Mouse (Mus musculus): ENCODE results near the gene Gm20683. TPM values are rescaled to one million over a fixed set of nuclear protein-coding genes. Genes with fewer than 3 reads are reported as not detected.

Gene Gm20683
- polyA plus RNA-seq (2021; fragmentation: Nextera tagmentation) = 1.4 and 5.1 TPM in 2 replicates
- long read RNA-seq, experiment 1, partial matches to known transcripts = 0 of 1 reads
- long read RNA-seq, experiment 1, other reads (novel, unspliced or antisense) = 1 of 1 reads
- long read RNA-seq, experiment 2, partial matches to known transcripts = 1 of 1 reads
- long read RNA-seq, experiment 2, other reads (novel, unspliced or antisense) = 0 of 1 reads

DNA sequence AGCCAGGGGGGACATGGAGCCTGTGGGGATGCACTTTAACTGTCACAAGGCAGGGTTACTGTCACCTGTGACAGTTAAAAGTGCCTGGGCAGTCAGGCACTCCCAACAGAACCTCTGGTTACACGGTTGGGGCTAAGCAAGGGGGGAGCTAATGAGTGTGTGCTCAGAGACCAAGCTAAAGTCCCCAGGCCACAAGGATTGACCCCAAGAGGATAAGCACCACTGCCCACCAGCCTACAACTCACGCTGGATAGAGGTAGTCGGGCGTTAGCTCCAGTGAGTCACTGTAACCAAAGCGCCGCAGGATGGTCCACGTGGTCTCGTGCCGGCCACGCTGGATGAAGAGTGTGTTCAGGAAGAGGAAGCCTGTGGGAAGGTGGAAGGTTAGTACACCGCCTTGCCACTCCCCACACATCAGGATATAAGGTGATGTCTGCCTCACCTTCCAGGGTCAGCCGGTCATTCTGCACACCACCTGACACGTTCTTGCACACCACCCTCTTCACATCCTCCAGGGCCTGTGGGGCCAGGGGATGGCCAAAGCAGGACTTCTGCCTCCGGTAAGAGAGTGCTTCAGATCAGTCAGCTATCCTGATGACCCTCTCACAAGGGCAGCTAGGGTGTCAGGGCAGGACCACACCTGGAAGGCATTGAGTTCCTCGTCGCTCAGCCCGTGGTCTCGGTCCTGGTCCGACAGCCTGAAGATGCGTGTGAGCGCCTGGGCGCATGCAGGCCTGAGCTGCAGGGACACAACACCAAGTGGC, at the start of gene Gm20683:
Gm20683 (minus strand) TSS at position 647 of the 764 bp plus-strand sequence.

DNA sequence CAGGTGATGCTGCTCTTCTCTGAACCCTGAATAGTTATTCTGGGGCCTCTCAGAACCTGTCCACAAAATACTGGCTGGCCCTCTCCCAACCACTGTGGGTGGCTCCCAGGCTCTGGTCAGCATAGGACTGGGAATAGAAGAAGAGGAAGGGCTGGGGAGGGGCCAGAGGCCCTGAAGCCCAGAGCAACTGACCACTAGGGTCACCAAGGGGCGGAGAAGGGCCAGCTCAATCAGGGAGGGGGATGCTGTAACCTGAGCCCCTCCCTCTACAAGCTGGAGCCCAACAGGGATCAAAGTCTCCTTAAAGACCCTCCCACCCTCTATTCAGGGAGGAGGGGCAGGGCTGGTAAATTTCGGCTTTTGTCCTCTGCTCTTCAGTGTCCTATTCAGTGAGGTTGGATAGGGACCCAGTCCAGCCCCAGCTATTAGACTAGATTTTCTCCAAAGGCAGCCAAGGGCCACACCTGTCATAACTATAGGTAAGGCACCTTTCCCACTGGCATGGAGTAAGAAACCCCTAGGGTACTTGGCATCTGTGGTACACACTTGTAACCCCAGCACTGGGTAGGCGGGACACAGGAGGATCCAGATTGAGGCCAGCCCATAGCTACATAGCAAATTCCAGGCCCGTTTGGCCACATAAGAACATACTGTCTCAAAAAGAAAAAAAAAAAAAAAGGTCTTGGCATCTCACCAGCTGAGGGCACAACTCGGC, 38.8 kb upstream of the Gm20683 start, which contains the start of gene Wfikkn1:
Wfikkn1 (minus strand) TSS at position 663 of the 715 bp plus-strand sequence.

GRCm38 (mm10) chr17:25874721-25875170, 33.2 kb upstream of the Gm20683 start, which contains the start of gene Mettl26:
Mettl26 (plus strand) TSS chr17:25875074.

GRCm38 (mm10) chr17:25868601-25869191, 27.1 kb upstream of the Gm20683 start, which contains the start of gene Mcrip2:
Mcrip2 (minus strand) TSS chr17:25868764.

DNA sequence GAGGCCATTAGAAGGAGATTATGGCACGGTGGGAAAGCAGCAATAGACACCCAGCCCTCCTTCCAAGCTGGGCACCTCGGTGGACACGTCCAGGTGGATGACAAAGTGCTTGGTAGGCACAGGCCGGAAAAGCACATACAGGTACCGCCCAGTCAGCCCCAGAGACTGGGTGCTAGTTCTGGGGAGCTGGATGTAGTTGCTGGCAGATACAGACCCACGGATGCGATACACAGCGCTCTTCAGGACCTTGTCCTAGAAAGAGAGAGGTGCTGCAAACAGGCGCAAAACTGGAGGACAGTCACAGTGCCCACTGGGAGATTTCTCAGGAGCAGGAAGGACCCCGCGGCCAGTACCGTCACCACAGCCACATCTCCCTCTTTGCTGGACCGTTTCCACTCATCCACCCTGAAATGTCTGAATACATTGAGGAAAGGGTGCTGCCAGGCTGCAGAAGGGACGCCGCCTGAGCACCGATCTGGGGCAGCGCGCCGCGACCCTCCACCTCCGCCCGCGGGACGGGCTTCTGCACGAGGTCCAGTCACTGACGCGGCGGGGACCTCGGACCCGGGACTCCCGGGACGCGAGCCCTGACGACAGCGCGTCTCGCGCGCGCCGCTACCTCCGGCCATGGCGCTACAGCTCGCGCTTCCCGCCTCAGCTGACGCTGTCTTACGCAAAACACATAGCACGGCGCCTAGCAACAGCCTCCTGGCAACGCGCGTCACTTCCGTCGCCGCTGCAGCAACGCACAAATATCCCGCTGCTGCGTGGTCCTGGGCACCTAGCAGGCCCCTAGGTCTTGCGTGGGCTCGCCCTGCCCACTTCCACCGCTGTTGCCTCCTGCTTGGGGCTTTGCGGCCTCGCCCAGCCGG, 19.5 kb upstream of the Gm20683 start, which contains the start of gene Wdr90:
Wdr90 (minus strand) TSS at position 670 of the 872 bp plus-strand sequence.

DNA sequence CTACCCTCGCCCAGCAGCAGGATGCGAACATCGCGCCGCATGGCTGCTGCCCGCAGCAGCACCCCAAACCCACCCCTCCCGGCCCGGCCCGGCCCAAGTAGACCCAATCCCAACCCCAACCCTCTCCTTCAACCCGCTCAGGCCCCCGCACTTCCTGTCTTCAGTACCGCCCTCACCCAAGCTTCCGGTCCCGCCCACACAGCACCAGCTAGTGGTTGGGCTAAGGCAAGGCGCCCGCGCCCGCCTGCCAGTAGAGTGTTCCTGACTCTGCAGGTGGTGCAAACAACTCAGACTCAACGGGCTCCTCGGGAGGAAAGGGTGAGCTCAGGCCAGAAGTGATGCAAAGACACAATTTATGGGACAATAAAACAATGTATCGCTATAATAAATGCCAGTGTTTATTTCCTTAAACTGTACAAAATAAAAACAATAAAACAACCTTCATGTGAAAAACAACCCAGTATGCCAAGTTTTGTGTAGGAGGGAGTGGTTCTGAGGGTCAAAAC, 2.9 kb upstream of the Gm20683 start, which contains the start of gene Rhot2:
Rhot2 (minus strand) TSS at position 456 of the 506 bp plus-strand sequence.

DNA sequence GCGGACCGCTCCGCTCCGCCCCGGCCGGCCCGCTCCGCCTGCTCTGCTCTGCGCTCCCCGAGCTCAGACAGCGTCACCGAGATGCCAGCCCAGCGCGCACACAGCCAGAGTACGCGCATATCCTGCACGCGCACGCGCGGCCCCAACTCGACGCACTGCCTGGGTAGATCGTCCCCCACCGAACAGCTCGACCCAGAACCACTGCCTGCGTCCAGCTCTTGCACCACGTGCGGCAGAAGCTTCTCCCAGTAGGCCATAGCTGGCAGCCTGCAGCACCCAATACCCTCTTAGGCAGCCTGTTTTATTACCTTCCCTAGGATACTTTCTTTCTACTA, 4.5 kb downstream of the Gm20683 start, which contains the start of gene Rhbdl1:
Rhbdl1 (minus strand) TSS at position 220 of the 335 bp plus-strand sequence.

DNA sequence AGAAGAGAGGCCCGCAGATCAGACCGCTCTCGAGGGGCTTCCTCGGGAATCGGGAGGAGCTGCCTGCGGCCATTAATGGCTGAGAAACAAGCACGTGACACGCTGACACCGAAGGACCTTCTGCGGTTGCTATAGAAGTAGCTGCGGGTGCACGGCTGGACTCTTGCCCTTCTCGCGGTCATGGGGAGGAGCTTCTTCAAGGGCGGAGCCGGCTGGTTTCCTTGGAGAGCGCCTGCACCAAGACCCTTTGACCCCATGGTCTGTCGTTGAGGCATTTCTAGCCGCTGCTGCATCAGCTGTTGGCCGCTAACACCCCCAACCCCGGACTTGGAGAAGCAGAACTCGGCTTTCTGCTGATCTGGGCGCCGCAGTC, 8.3 kb downstream of the Gm20683 start, which contains the start of gene Stub1:
Stub1 (minus strand) TSS at position 114 of the 373 bp plus-strand sequence.

DNA sequence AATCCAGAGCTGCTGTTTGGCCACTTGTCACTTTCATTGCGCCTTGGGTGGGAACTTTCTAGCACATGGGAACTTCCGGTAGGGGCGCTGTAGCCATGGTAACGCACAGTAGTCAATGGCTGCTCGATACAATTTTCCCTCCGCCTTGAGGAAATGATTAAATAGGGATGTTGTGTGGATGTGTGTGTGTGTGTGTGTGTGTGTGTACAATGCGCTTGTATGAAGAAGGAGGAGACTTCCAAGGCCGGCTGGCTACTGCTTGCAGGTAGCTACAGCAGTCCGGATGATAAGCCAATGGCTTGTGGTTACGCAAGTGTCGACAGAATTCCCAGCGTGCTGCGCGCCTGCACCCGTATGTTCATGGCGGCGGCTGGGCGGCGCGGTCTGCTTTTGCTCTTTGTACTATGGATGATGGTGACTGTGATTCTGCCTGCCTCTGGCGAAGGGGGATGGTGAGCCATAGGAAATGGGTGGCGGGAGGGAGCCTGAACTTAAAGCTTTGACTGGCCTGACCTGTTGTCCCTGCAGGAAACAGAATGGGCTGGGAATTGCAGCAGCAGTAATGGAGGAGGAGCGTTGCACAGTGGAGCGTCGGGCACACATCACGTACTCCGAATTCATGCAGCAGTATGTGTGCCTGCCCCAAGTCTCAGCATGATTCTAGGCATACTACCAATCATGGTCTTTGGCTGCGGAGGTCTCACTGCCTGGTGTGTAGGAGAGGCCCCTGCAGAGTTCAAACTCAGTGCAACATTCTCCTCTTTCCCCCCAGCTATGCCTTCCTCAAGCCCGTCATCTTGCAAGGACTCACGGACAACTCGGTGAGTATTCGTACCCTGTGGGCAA, 12.6 kb downstream of the Gm20683 start, which contains the start of gene Jmjd8:
Jmjd8 (plus strand) TSS at position 156 of the 846 bp plus-strand sequence.

DNA sequence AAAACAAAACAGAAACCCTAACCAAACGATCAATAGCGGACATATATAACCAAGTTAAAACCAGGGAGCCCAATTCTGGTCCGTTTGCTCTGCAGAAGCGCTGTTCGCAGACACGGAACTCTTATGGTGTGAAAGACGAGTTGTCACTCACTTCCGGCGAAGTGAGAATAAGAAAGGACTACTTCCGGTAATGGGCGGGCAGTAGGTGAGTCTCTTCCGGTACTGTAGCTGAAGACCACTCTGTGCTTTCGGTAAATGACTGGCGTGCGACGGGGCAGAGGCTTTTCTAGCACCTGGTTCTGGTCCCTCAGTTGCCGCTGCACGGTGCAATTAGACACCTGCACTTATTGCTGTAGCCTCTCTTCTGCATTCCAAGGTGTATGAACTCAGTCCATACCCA, 18.1 kb downstream of the Gm20683 start, which contains the start of gene Wdr24:
Wdr24 (plus strand) TSS at position 176 of the 400 bp plus-strand sequence.

GRCm38 (mm10) chr17:25808789-25809605, 32.6 kb downstream of the Gm20683 start, which contains the start of gene Fbxl16:
Fbxl16 (plus strand) TSS chr17:25809085.

DNA sequence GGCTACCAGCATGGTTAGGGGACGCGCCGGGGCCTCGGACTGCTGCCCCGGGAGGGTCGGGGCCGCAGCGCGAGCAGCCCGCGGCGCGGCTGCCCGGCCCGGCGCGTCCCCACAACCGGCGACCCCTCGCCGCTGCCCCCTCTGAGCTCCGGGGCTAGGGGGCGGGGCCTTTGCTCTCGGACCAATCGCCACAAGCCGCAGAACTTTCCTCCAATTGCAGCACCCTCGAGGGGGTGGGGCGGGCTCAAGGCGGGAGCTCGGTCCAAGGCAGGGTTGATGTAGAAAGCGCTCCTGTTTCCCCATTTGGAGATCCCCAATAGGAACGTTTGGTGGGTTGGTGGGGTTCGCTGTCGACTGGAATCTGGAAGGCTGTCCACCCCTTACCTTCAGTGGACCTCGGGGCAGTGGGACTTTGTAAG, 44.6 kb downstream of the Gm20683 start, which contains the start of gene Metrn:
Metrn (minus strand) TSS at position 186 of the 419 bp plus-strand sequence.

DNA sequence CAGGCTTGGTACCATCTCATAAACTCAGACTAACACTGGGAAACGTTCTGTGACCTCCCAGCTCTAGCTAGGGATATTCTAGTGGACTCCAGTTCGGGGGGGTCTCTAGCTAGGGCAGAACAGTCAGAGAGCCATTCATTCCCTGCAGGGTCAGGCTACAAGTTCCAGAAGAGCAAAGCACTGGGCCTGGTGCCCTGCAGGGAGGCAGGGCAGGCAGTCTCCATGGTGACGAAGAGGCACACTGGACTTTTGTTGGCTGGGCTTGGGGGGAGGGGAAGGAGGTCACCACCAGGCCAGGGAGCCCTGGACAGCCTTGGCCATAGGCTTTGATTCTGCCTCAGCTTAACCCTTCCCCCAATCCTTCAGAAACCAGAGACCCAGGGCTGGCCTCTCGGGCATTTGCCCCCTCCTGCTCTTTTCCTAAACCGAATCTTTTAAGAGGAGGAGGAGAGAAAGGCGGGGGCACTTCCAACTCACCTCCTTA, 45.9 kb downstream of the Gm20683 start, which contains the start of gene AC134908.4:
AC134908.4 (minus strand) TSS at position 51 of the 484 bp plus-strand sequence.

GRCm38 (mm10) chr17:25792615-25793014, 48.9 kb downstream of the Gm20683 start, which contains the start of gene Fam173a:
Fam173a (minus strand) TSS chr17:25792901.

GRCm38 (mm10) chr17:25786280-25786679, 55.3 kb downstream of the Gm20683 start, which contains the start of gene Ccdc78:
Ccdc78 (plus strand) TSS chr17:25786580.

GRCm38 (mm10) chr17:25785281-25785745, 56.2 kb downstream of the Gm20683 start, which contains the start of gene Haghl:
Haghl (minus strand) TSS chr17:25785673.

All from left cerebral cortex, adult 6 months (tissue).